Mouse (Mus musculus) MEL (cell line): ENCODE measurements around the gene Pde3b. TPM values are rescaled to one million over a fixed set of nuclear protein-coding genes. Genes with fewer than 3 reads are reported as not detected.

Experiments used
- DNase-seq: peaks from one replicate; pipeline ENCODE4 v3.0.0; 2011; ENCODE audit warnings: low read depth, low spot score
- H3K27ac ChIP-seq: 2 replicates; pipeline ENCODE4 v1.5.1; 2012; ENCODE audit warnings: low read depth, mild to moderate bottlenecking, control low read depth, low read length, moderate library complexity; ENCODE audit not compliant: control insufficient read depth
- H3K27me3 ChIP-seq, 2 experiments: fragments of 150-350 bp in 1 of 2; sonication (generic) in 1 of 2; 2 replicates each; pipeline ENCODE4 v1.6.1; 2012; ENCODE audit warnings: low read length in 2 of 2, mild to moderate bottlenecking in 2 of 2, improper control_type of control experiment in 1 of 2, moderate library complexity in 1 of 2; ENCODE audit not compliant: insufficient read depth in 2 of 2, control insufficient read depth in 1 of 2
- H3K36me3 ChIP-seq, 2 experiments: 2 replicates each; pipeline ENCODE4 v1.6.1; 2012 to 2014; ENCODE audit warnings: low read length in 2 of 2, improper control_type of control experiment in 1 of 2, inconsistent platforms in 1 of 2, mild to moderate bottlenecking in 1 of 2; ENCODE audit not compliant: insufficient read depth in 2 of 2, control insufficient read depth in 1 of 2
- H3K4me1 ChIP-seq, 2 experiments: fragments of 150-350 bp in 1 of 2; sonication (generic) in 1 of 2; 2 replicates each; pipeline ENCODE4 v1.6.1; 2012; ENCODE audit warnings: low read length in 2 of 2, improper control_type of control experiment in 1 of 2, mild to moderate bottlenecking in 1 of 2; ENCODE audit not compliant: insufficient read depth in 2 of 2, control insufficient read depth in 1 of 2
- H3K4me3 ChIP-seq, 2 experiments: fragments of 150-350 bp in 1 of 2; sonication (generic) in 1 of 2; 2 replicates each; pipeline ENCODE4 v1.5.1; 2012; ENCODE audit warnings: low read depth in 2 of 2, low read length in 2 of 2, mild to moderate bottlenecking in 2 of 2, moderate library complexity in 2 of 2, control low read depth in 1 of 2, improper control_type of control experiment in 1 of 2; ENCODE audit not compliant: control insufficient read depth in 1 of 2, insufficient read depth in 1 of 2
- H3K79me2 ChIP-seq: 2 replicates; pipeline ENCODE4 v1.6.1; 2012; ENCODE audit warnings: mild to moderate bottlenecking, low read length, moderate library complexity; ENCODE audit not compliant: control insufficient read depth, poor library complexity, insufficient read depth
- H3K9ac ChIP-seq: 2 replicates; pipeline ENCODE4 v1.6.1; 2012; ENCODE audit warnings: low read depth, mild to moderate bottlenecking, control low read depth, low read length, moderate library complexity; ENCODE audit not compliant: control insufficient read depth, poor library complexity, severe bottlenecking
- H3K9me3 ChIP-seq: fragments of 150-350 bp; sonication (generic); replicated peaks from 2 replicates; pipeline ENCODE4 v1.6.1; 2012; ENCODE audit warnings: mild to moderate bottlenecking, low read length, improper control_type of control experiment, moderate library complexity; ENCODE audit not compliant: insufficient read depth
- BHLHE40 ChIP-seq: IDR thresholded peaks from 2 replicates; pipeline ENCODE4 v1.6.1; 2012; ENCODE audit warnings: low read depth, mild to moderate bottlenecking, inconsistent platforms, low read length, improper control_type of control experiment, borderline replicate concordance
- CHD1 ChIP-seq: IDR thresholded peaks from 2 replicates; pipeline ENCODE4 v1.6.1; 2012; ENCODE audit warnings: low read depth, mild to moderate bottlenecking, inconsistent platforms, low read length, improper control_type of control experiment
- CHD2 ChIP-seq: IDR thresholded peaks from 2 replicates; pipeline ENCODE4 v1.6.1; 2011; ENCODE audit warnings: low read length, improper control_type of control experiment
- CTCF ChIP-seq, 3 experiments: IDR thresholded peaks in 2 of 3; conservative IDR thresholded peaks in 1 of 3; 2 replicates each; pipeline ENCODE4 v1.5.1; 2011 to 2012; ENCODE audit warnings: low read length in 3 of 3, low read depth in 2 of 3, mild to moderate bottlenecking in 2 of 3, improper control_type of control experiment in 1 of 3, inconsistent platforms in 1 of 3, mixed read lengths in 1 of 3, moderate library complexity in 1 of 3; ENCODE audit not compliant: control insufficient read depth in 1 of 3, insufficient read depth in 1 of 3, poor library complexity in 1 of 3, severe bottlenecking in 1 of 3
- E2F4 ChIP-seq: IDR thresholded peaks from 2 replicates; pipeline ENCODE4 v1.6.1; 2011; ENCODE audit warnings: low read depth, low read length, improper control_type of control experiment, borderline replicate concordance
- ELF1 ChIP-seq: IDR thresholded peaks from 2 replicates; pipeline ENCODE4 v1.6.1; 2014; ENCODE audit warnings: low read depth, mild to moderate bottlenecking, inconsistent platforms, low read length, improper control_type of control experiment, moderate library complexity
- EP300 ChIP-seq, 2 experiments: IDR thresholded peaks; 2 replicates each; pipeline ENCODE4 v1.6.1; 2011; ENCODE audit warnings: improper control_type of control experiment in 2 of 2, low read length in 2 of 2, low read depth in 1 of 2, mild to moderate bottlenecking in 1 of 2
- ETS1 ChIP-seq: IDR thresholded peaks from 2 replicates; pipeline ENCODE4 v1.6.1; 2012; ENCODE audit warnings: low read depth, mild to moderate bottlenecking, inconsistent platforms, low read length, improper control_type of control experiment, moderate library complexity
- GABPA ChIP-seq: IDR thresholded peaks from 2 replicates; pipeline ENCODE4 v1.6.1; 2012; ENCODE audit warnings: low read depth, mild to moderate bottlenecking, inconsistent platforms, low read length, improper control_type of control experiment, moderate library complexity
- GATA1 ChIP-seq: IDR thresholded peaks from 2 replicates; pipeline ENCODE4 v1.6.1; 2011; ENCODE audit warnings: low read depth, low read length, improper control_type of control experiment
- HCFC1 ChIP-seq: IDR thresholded peaks from 2 replicates; pipeline ENCODE4 v1.6.1; 2012; ENCODE audit warnings: low read depth, mild to moderate bottlenecking, inconsistent platforms, low read length, improper control_type of control experiment, moderate library complexity
- JUND ChIP-seq: IDR thresholded peaks from 2 replicates; pipeline ENCODE4 v1.6.1; 2011; ENCODE audit warnings: low read depth, mild to moderate bottlenecking, improper control_type of control experiment, low read length
- KAT2A ChIP-seq: conservative IDR thresholded peaks from 2 replicates; pipeline ENCODE4 v1.6.1; 2012; ENCODE audit warnings: low read depth, low read length, improper control_type of control experiment, inconsistent platforms
- MAFK ChIP-seq: IDR thresholded peaks from 2 replicates; pipeline ENCODE4 v1.6.1; 2011; ENCODE audit warnings: low read depth, mild to moderate bottlenecking, low read length, improper control_type of control experiment, borderline replicate concordance
- MAX ChIP-seq: IDR thresholded peaks from 2 replicates; pipeline ENCODE4 v1.6.1; 2011; ENCODE audit warnings: low read length, improper control_type of control experiment
- MAZ ChIP-seq: IDR thresholded peaks from 2 replicates; pipeline ENCODE4 v1.6.1; 2012; ENCODE audit warnings: low read depth, mild to moderate bottlenecking, inconsistent platforms, low read length, improper control_type of control experiment
- MEF2A ChIP-seq: IDR thresholded peaks from 2 replicates; pipeline ENCODE4 v1.6.1; 2014; ENCODE audit warnings: low read depth, mild to moderate bottlenecking, inconsistent platforms, low read length, improper control_type of control experiment; ENCODE audit not compliant: poor library complexity, insufficient replicate concordance, severe bottlenecking; ENCODE audit errors: extremely low read depth
- MXI1 ChIP-seq: IDR thresholded peaks from 2 replicates; pipeline ENCODE4 v1.6.1; 2011; ENCODE audit warnings: mild to moderate bottlenecking, low read depth, low read length, improper control_type of control experiment
- MYB ChIP-seq: IDR thresholded peaks from 2 replicates; pipeline ENCODE4 v1.6.1; 2011; ENCODE audit warnings: mild to moderate bottlenecking, low read depth, low read length, improper control_type of control experiment
- MYC ChIP-seq: IDR thresholded peaks from 2 replicates; pipeline ENCODE4 v1.6.1; 2011; ENCODE audit warnings: low read depth, mild to moderate bottlenecking, low read length, improper control_type of control experiment, moderate library complexity
- NELFE ChIP-seq: IDR thresholded peaks from 2 replicates; pipeline ENCODE4 v1.6.1; 2011; ENCODE audit warnings: low read depth, low read length, improper control_type of control experiment
- NRF1 ChIP-seq: IDR thresholded peaks from 2 replicates; pipeline ENCODE4 v1.6.1; 2014; ENCODE audit warnings: low read depth, mild to moderate bottlenecking, inconsistent platforms, low read length, improper control_type of control experiment, moderate library complexity; ENCODE audit not compliant: poor library complexity, insufficient read depth, severe bottlenecking
- POLR2A ChIP-seq, 2 experiments: IDR thresholded peaks; 2 replicates each; pipeline ENCODE4 v1.6.1; 2011 to 2012; ENCODE audit warnings: low read length in 2 of 2, mild to moderate bottlenecking in 2 of 2, control low read depth in 1 of 2, improper control_type of control experiment in 1 of 2, low read depth in 1 of 2, moderate library complexity in 1 of 2; ENCODE audit not compliant: control insufficient read depth in 1 of 2, insufficient read depth in 1 of 2, poor library complexity in 1 of 2
- POLR2AphosphoS2 ChIP-seq: IDR thresholded peaks from 2 replicates; pipeline ENCODE4 v1.6.1; 2011; ENCODE audit warnings: low read length, improper control_type of control experiment
- POLR2AphosphoS5 ChIP-seq: IDR thresholded peaks from 2 replicates; pipeline ENCODE4 v1.6.1; 2012; ENCODE audit warnings: low read depth, borderline replicate concordance, mild to moderate bottlenecking, inconsistent platforms, low read length, moderate library complexity, mixed read lengths
- RAD21 ChIP-seq: IDR thresholded peaks from 2 replicates; pipeline ENCODE4 v1.6.1; 2011; ENCODE audit warnings: mild to moderate bottlenecking, low read depth, low read length, improper control_type of control experiment
- RCOR1 ChIP-seq: IDR thresholded peaks from 2 replicates; pipeline ENCODE4 v1.6.1; 2012; ENCODE audit warnings: low read depth, mild to moderate bottlenecking, inconsistent platforms, low read length, improper control_type of control experiment
- SIN3A ChIP-seq: IDR thresholded peaks from 2 replicates; pipeline ENCODE4 v1.6.1; 2012; ENCODE audit warnings: low read length, improper control_type of control experiment, inconsistent platforms
- SMC3 ChIP-seq: IDR thresholded peaks from 2 replicates; pipeline ENCODE4 v1.6.1; 2011; ENCODE audit warnings: low read depth, low read length, improper control_type of control experiment
- TAL1 ChIP-seq: IDR thresholded peaks from 2 replicates; pipeline ENCODE4 v1.6.1; 2012; ENCODE audit warnings: mild to moderate bottlenecking, inconsistent platforms, low read length, moderate library complexity, mixed read lengths
- TBP ChIP-seq: IDR thresholded peaks from 2 replicates; pipeline ENCODE4 v1.8.0; 2011; ENCODE audit warnings: low read depth, low read length, improper control_type of control experiment
- TCF12 ChIP-seq: IDR thresholded peaks from 2 replicates; pipeline ENCODE4 v1.6.1; 2014; ENCODE audit warnings: low read depth, mild to moderate bottlenecking, inconsistent platforms, low read length, improper control_type of control experiment, moderate library complexity
- UBTF ChIP-seq: IDR thresholded peaks from 2 replicates; pipeline ENCODE4 v1.6.1; 2012; ENCODE audit warnings: low read depth, mild to moderate bottlenecking, inconsistent platforms, low read length, improper control_type of control experiment, moderate library complexity, borderline replicate concordance; ENCODE audit not compliant: insufficient read depth
- USF1 ChIP-seq: IDR thresholded peaks from 2 replicates; pipeline ENCODE4 v1.6.1; 2014; ENCODE audit warnings: low read depth, mild to moderate bottlenecking, inconsistent platforms, low read length, improper control_type of control experiment, moderate library complexity
- ZC3H11A ChIP-seq: IDR thresholded peaks from 2 replicates; pipeline ENCODE4 v1.6.1; 2012; ENCODE audit warnings: low read depth, mild to moderate bottlenecking, inconsistent platforms, low read length, improper control_type of control experiment
- ZKSCAN1 ChIP-seq: IDR thresholded peaks from 2 replicates; pipeline ENCODE4 v1.6.1; 2012; ENCODE audit warnings: low read depth, mild to moderate bottlenecking, inconsistent platforms, low read length, improper control_type of control experiment, moderate library complexity
- ZMIZ1 ChIP-seq: IDR thresholded peaks from 2 replicates; pipeline ENCODE4 v1.6.1; 2012; ENCODE audit warnings: low read depth, mild to moderate bottlenecking, inconsistent platforms, low read length, improper control_type of control experiment, moderate library complexity
- ZNF384 ChIP-seq: IDR thresholded peaks from 2 replicates; pipeline ENCODE4 v1.6.1; 2012; ENCODE audit warnings: low read depth, mild to moderate bottlenecking, inconsistent platforms, low read length, improper control_type of control experiment
- polyA plus RNA-seq, 2 experiments: library from polyadenylated mRNA; stranded (reverse) in 1 of 2; unstranded in 1 of 2; fragments of >175 nt in 1 of 2; fragments of >200 nt in 1 of 2; gene quantifications; 2 replicates each; pipeline versions ENCODE4 v1.2.1 to v1.2.4; 2012; ENCODE audit warnings: low replicate concordance in 2 of 2, low read depth in 1 of 2; ENCODE audit not compliant: insufficient read length in 2 of 2, insufficient read depth in 1 of 2, missing spikeins in 1 of 2
- total RNA-seq: library from RNA; depleted of rRNA; stranded (reverse); fragments of 300-350 nt; gene quantifications from 2 replicates; pipeline ENCODE4 v1.2.3, GENCODE M21; 2012

Gene Pde3b
- total and polyA plus RNA-seq, 3 experiments: 4.5 to 36.6 (median 9.9) TPM

GRCm38 (mm10) chr7:114477884-114478283 lies 62.8 kb downstream of the Pde3b start:
- peaks cover 3% of the 10 kb centered on the region for H3K79me2 ChIP-seq
- no peaks in the 10 kb centered on the region for H3K9me3 ChIP-seq
- DNase-seq: peak; percentile 30
- H3K27me3 ChIP-seq: no peaks in the 10 kb centered on the region
- H3K9ac ChIP-seq: no peak overlapping the region
- peaks cover 0 to 49% of the 10 kb centered on the region in 2 experiments; a peak in 2 of 4 replicates for H3K36me3 ChIP-seq
- peak overlapping the region; percentile 36; the same call in 1 of the 2 replicates for H3K27ac ChIP-seq
- no peak overlapping the region for H3K4me3 ChIP-seq
- H3K4me1 ChIP-seq: peaks cover 15 to 33% of the 10 kb centered on the region in 2 experiments
- no peak for TF ChIP-seq ZNF384
- peak; percentile 25; the same call in 1 of the 2 replicates for TF ChIP-seq BHLHE40
- no peak for TF ChIP-seq ELF1
- TF ChIP-seq SIN3A: peak; percentile 46
- TF ChIP-seq MXI1: no peak
- TF ChIP-seq RAD21: no peak
- peak; percentile 76 for TF ChIP-seq TCF12
- TF ChIP-seq NRF1: no peak
- TF ChIP-seq MYC: no peak
- no peak for TF ChIP-seq TBP
- TF ChIP-seq SMC3: no peak
- no peak for TF ChIP-seq E2F4
- TF ChIP-seq HCFC1: no peak
- no peak for TF ChIP-seq CTCF (IDR thresholded peaks at IDR 0.05 in 2 of 3, conservative IDR thresholded peaks at IDR 0.05 in 1 of 3; ENCODE audit: control insufficient read depth in 1 of 3, insufficient read depth in 1 of 3, low read depth in 2 of 3, low read length in 3 of 3, poor library complexity in 1 of 3, severe bottlenecking in 1 of 3)
- no peak for TF ChIP-seq ZC3H11A
- TF ChIP-seq UBTF: no peak
- TF ChIP-seq MEF2A: no peak
- peak; percentile 63 for TF ChIP-seq ETS1
- TF ChIP-seq JUND: no peak
- TF ChIP-seq NELFE: no peak
- TF ChIP-seq RCOR1: peak; percentile 96
- no peak for TF ChIP-seq POLR2AphosphoS5
- TF ChIP-seq GABPA: no peak
- TF ChIP-seq MAFK: peak; percentile 29; the same call in 1 of the 2 replicates
- TF ChIP-seq MAZ: no peak
- TF ChIP-seq MYB: no peak
- no peak for TF ChIP-seq ZMIZ1
- TF ChIP-seq USF1: no peak
- TF ChIP-seq KAT2A: no peak
- no peak for TF ChIP-seq ZKSCAN1
- no peak for TF ChIP-seq MAX
- TF ChIP-seq EP300 (IDR thresholded peaks at IDR 0.05; ENCODE audit: low read depth in 1 of 2, low read length in 2 of 2): peak; percentile 65 to 83
- TF ChIP-seq POLR2AphosphoS2: no peak
- no peak for TF ChIP-seq CHD1
- no peak for TF ChIP-seq CHD2
- no peak for TF ChIP-seq POLR2A (IDR thresholded peaks at IDR 0.05; ENCODE audit: control insufficient read depth in 1 of 2, insufficient read depth in 1 of 2, low read depth in 1 of 2, low read length in 2 of 2, poor library complexity in 1 of 2)
- peak; percentile 83 for TF ChIP-seq GATA1
- peak; percentile 32; the same call in 1 of the 2 replicates for TF ChIP-seq TAL1
